8 mouse cellular contexts compared by ENCODE assay signal in genomic region chr4:135292477-135293089, GRCm38 (mm10). TPM values are rescaled to one million over a fixed set of nuclear protein-coding genes. Genes with fewer than 3 reads are reported as not detected.
DNase-seq lines count a peak whose midpoint lies in the region; ATAC-seq lines count a peak whose summit lies in the region.

No protein-coding gene starts in this region.

- H3K27ac ChIP-seq in liver, embryonic 15.5 days (replicated peaks), result peak overlapping the region; percentile 76

- H3K27me3 ChIP-seq in liver, embryonic 15.5 days, result no peaks in the 10 kb centered on the region
- H3K27me3 ChIP-seq in splenic B cell, adult 2 months (ENCODE audit: control insufficient read depth, insufficient read depth, low read length, poor library complexity, severe bottlenecking), result no peaks in the 10 kb centered on the region; the same call in 1 of the 2 replicates

- 11% methylated on average over 12 of the region's 12 CpGs for WGBS in liver, embryonic 15.5 days (ENCODE audit: insufficient replicate concordance)

- H3K36me3 ChIP-seq in liver, embryonic 15.5 days (replicated peaks), result no peaks in the 10 kb centered on the region
- H3K36me3 ChIP-seq in splenic B cell, adult 2 months (ENCODE audit: control insufficient read depth, insufficient read depth, low read length, poor library complexity, severe bottlenecking), result no peaks in the 10 kb centered on the region

- peak overlapping the region; percentile 45 for H3K9ac ChIP-seq in liver, embryonic 15.5 days

- peak overlapping the region; percentile 67 for H3K4me2 ChIP-seq in liver, embryonic 15.5 days

- peaks cover 54% of the 10 kb centered on the region for H3K4me1 ChIP-seq in liver, embryonic 15.5 days (replicated peaks)

- DNase-seq in spleen, adult 12 weeks (ENCODE audit: low spot score), result peak; percentile 45
- DNase-seq in spleen, postnatal 14 days (ENCODE audit: low spot score in 2 of 2), result no peak
- peak; percentile 81 for DNase-seq in embryo, embryonic 10.5 days (ENCODE audit: low spot score)
- peak; percentile 77 for DNase-seq in splenic B cell, adult 2 months (ENCODE audit: low read depth, low spot score)
- DNase-seq in left cerebral cortex, postnatal 4 days, result no peak
- no peak for DNase-seq in left cerebral cortex, postnatal 36 days (ENCODE audit: low spot score in 2 of 2)

- H3K9me3 ChIP-seq in liver, embryonic 15.5 days (replicated peaks), result no peaks in the 10 kb centered on the region

- ATAC-seq in inflammation-experienced regulatory T-cells, adult 6 months, result peak; percentile 89
- peak; percentile 7; the same call in 1 of the 2 replicates for ATAC-seq in liver, embryonic 15.5 days (ENCODE audit: insufficient read depth)

- peak overlapping the region; percentile 35 for H3K4me3 ChIP-seq in liver, embryonic 15.5 days (replicated peaks)

- intact Hi-C loops in left cerebral cortex, postnatal 4 days (cut with DNase I), result no loop called here
- intact Hi-C loops in left cerebral cortex, postnatal 36 days (cut with DNase I), result no loop called here

RNA-seq across cellular contexts. Expression of gene Clic4, which starts 20.0 kb away (rescaled TPM):
- 1 to 10 TPM; 3.9 to 7.5 (median 6.4) TPM for polyA plus RNA-seq in inflammation-experienced regulatory T-cells, adult 6 months (2017; shearing (Covaris generic))
- 110 and 120 TPM in 2 replicates for polyA plus RNA-seq in liver, embryonic 15.5 days (2015; fragmentation: Nextera tagmentation; extraction: Ambion mirVana)
- total RNA-seq in left cerebral cortex, postnatal 4 days (2021), result 10 to 100 TPM; 27.6 to 27.8 TPM
- 10 to 100 TPM; 33.8 to 36.2 TPM for total RNA-seq in left cerebral cortex, postnatal 36 days (2021)

Comparison
In these comparisons a context has a peak if more than half of its experiments do, and no peak if none do; other contexts are left out.
1. DNase-seq: peak in spleen, adult 12 weeks (single experiment), embryo, embryonic 10.5 days (single experiment) and splenic B cell, adult 2 months (single experiment); none in spleen, postnatal 14 days (0 of 2), left cerebral cortex, postnatal 4 days (single experiment) and left cerebral cortex, postnatal 36 days (0 of 2).